Mouse (Mus musculus) MEL-GATA-1-ER (cell line): ENCODE results near the gene Bhmt2.
A peak's percentile ranks its signal among the peaks of the same experiment; 100 is the strongest.

Experiments
- DNase-seq: peaks from one replicate; pipeline ENCODE4 v3.0.0-alpha.2; 2012; ENCODE audit warnings: low read depth; ENCODE audit errors: extremely low read depth

The Bhmt2 gene

DNA sequence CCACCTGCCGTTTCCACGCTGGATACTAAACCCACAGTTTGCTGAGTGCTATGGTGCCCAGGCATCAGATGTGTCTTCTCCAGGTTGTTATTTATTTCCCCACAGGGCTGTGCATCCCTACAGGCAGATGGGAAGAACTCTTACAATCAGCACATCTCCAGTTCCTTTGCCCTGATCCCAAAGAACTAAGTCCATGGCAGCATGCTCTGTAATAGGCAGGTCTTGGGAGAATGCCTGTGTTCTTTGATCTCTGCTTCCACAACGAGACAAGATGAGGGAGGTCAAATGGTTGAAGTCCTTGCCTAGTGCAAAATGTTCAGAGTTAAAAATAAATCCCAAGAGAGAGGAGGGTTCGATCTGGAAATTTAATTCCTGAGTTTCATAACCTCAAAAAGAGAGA, 34.5 kb downstream of the Bhmt2 start:
- no peak for DNase-seq

DNA sequence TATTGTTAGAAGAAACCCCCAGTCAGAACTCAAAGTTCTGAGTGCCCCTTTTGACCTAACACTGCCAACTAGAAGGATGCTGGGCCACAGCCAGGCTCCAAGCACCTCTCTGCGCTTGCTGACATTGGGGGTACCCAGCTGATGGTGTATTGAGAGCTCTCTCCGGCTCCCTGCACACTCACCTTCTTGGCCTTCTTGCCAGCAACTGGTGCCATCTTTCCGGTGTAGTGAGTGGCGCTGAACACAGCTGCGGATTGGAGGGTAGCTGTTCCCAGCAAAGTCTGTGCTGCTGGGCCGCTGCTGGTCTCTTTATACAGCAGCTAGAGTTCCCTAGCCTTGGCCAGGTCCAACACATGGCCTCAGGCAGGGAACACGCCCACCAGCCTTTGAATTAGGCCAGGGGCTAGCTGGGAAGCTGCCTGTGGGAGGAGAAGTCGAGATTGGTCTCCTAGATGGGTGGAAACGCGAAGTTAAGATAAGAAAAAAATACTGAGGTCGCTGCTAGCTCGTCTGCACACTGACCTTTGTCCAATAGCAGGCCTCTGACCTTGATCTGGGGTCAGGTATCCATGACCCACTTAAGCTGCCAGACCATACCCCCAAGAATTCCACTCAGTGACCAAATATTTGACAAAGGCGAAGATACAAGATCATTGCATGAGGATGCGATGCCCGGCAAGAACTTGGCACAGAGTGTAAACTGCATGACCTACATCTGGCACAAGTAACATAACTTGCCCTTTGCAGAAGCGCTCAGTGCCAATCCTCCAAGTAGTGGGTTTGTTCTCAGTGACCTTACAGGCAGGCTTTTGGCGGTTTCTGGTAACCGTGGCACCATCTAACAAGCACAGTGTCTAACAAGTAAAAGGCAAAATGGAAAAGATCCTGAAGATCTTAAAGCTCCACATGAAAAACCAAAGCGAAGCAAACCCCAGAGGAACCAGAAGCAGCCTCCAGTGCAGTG, 36.5 kb downstream of the Bhmt2 start, which contains the start of gene Bhmt:
Gene Bhmt (minus strand): TSS at position 680 of the 964 bp plus-strand sequence.
- DNase-seq, result no peak

DNA sequence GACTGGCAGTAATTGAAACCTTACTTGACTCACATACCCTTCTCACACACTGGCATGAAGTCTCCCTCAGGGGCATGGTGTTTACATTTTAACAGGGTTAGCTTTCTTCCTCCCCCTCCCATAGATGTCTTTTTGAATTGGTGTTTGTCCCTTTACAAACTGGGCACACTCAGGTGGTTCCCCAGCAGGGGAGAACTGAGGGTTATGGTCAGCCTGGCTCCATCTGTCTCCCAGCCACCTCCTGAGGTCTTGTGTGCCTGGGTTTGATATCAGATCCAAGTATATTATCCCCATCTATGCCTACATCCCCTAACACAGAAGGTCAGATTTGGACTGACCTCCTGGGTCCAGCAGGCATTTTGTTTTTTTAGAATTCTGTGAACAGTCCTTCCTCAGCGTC, 37.5 kb downstream of the Bhmt2 start:
- DNase-seq, result no peak

DNA sequence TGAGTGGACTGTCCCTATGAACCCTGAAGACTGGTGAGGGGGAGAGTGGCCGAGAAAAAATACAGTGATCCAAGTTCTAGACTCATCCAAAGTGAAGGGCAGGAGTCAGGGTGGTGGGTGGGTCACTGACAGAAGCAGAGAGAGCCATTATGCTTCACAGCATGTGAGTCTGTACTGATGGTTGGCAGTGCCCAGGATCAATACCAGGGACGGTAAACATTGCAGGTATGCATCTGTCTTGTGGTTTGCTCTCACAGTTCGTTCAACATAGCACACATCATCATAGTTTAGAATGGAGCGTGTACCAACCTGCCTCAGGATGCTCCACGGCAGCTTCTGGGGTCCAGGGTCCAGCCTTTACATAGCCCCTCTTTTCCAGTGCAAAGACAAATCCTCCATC, 41.2 kb downstream of the Bhmt2 start:
- DNase-seq, result no peak

DNA sequence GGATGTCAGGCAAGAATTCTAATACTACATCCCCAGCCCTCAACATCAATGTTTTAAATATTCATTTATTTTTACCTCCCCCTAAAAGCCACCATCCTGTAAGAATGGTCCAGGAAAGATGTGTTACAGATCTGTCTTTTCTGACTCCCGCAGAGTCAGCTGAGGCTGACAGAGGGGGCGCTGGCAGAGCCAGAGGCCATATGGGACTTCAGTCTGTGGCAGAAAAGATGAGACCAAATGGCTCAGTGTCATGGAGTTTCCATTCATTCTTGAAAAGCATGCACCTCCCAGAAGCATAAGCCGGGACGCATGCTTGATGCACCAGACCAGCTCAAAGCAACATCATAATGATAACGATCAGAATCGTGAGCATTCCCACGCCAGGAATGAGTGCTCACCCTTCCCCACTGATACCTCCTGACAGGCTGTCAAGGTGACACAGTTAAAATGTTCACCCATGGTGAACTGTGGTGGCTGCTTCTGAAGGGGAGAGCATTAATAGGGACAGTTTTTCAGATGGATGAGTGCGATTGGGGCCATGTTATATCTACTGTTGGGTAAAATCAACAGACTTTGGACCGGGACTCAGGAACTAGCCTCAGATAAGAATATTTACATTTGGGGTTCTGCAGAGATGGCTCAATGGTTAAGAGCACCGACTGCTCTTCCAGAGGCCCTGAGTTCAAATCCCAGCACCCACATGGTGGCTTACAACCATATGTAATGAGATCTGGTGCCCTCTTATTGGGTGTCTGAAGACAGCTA, 43.0 kb downstream of the Bhmt2 start:
- DNase-seq, result no peak

DNA sequence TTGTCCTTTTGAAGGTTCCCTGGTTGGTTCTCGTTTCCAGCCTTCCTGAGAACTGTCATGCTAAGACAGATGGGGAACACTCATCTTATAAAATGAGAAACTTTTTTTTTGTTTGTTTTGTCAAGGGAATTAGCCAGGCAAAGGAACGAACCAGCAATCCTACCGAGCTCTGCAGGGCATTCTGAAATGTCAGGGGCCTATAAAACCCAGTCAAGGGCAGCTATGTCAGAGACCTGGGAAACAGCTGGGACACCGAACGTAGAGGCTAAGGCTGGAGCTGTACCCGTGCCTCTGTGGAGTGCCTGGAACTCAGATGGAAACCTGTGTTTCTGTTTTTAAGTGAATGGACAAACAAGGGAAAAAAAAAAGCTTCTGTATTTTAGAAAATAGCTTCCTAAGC, 45.2 kb downstream of the Bhmt2 start:
- no peak for DNase-seq

DNA sequence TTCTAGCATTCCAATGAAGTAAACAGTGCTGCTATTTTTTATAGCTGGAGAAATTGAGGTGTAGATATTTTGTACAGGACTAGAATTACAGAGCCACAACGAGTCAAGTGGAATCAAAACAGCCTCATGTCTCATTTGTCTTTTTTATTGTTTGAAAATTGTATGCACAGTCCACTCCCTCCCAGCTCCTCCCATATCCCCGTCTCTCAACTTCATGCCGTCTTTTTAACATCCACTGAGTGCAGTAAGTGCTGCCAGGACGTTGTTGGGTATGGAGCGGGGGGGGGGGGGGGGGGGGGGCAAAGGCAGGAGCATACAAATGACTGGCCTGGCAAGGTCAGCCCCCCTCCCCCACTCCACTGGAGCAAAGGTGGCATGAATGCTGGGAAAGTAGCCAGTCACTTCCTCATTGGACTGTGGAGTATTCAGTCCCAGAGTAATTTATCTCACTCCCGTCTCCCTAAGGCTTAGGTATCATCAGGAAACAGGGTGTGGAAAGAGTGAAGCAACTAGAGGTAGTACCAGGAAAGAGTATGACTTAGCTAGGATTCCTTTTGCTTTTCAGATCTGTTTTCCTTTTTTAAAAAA, 59.6 kb downstream of the Bhmt2 start:
- no peak for DNase-seq

DNA sequence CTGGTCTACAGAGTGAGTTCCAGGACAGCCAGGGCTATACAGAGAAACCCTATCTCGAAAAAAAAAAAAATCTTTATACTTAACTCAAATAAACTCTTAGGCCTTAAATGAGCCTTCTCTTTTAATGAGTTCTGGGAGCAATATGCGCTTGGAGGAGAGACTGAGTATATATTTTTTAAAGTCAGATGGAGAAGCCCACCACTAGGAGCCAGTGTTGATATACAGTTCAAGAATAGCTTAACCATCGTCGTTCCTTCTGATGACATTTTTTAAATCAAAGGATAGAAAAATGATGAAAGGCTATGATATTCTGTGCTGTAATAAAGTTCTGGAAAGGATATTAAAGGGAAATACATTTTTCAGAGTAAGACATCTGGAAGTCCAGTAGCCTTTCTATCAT, 60.3 kb downstream of the Bhmt2 start:
- no peak for DNase-seq

DNA sequence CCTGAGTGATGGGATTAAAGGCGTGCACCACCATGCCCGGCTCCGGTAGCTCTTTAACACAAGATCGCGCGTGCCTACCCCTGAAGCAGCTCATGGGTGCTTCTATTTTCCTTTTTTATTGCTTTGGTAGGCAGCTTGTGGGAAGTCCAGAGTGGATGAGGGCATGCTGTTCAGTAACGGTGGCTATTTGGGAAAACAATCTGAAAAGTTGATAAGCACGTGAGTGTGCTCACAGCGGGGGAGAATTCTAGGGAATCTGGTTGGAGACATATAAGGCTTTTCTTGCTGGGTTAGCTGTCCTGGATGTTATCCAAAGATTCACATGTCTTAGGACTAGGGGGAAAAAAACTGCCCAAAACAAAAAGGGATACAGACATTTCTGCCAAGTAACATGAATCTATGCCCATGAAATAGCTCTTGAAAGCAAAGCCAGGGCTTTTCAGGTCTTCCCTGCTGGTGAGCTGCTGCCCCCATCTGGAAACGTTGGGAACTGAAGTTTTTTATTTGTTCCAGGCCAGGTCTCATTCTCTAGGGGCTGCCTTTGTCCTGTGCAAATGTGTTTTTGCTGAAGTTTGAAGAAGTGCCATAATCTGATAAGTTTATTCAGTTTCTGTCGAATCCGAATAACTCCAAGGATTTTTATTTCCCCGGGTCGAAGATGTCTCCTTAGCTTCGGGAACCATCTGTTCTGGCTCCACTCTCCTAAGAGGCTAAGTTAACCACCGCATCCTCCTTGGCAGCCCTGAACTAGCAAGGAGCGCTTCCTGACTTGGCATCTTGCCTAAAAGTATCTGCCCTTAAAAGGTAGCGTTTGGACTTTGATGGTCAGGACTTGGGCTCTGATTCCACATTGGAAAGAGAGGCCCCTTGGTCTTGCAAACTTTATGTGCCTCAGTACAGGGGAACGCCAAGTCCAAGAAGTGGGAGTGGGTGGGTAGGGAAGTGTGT, 61.2 kb downstream of the Bhmt2 start:
- peak; percentile 39 for DNase-seq

DNA sequence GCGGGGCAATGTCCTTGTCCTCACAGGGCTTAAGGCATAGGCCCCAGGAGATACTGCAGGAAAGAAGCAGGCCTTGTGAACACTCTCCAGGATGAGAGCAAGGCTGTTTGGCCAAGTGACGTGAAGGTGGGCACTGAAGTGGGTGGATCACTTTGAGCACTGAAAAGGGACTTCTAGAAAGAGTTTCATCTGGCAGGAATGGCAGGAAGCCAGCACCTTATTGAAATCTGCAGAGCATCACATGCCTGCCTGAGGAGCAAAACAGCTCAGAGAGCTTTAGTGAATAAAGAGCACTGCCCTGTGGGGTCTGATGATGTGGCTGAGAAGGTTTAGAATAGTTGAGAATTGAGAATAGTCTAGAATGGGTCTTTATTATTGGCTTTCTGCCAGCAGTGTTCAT, 65.6 kb downstream of the Bhmt2 start:
- DNase-seq, result no peak

DNA sequence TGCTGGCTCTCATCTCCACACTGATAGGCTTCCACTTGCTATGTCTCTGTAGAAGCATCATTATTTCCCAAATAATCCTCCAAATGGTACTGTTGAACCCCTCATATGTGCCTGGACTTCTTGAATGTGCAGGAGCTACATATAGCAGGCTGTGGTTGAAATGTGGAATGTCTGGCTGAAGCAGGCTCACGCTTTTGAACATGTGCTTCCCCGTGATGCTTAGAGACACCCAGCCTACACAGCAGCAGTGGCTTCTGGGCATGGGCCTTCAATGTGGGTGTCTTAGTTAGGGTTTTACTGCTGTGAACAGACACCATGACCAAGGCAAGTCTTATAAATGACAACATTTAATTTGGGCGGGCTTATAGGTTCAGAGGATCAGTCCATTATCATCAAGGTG, 66.4 kb downstream of the Bhmt2 start:
- DNase-seq, result no peak

DNA sequence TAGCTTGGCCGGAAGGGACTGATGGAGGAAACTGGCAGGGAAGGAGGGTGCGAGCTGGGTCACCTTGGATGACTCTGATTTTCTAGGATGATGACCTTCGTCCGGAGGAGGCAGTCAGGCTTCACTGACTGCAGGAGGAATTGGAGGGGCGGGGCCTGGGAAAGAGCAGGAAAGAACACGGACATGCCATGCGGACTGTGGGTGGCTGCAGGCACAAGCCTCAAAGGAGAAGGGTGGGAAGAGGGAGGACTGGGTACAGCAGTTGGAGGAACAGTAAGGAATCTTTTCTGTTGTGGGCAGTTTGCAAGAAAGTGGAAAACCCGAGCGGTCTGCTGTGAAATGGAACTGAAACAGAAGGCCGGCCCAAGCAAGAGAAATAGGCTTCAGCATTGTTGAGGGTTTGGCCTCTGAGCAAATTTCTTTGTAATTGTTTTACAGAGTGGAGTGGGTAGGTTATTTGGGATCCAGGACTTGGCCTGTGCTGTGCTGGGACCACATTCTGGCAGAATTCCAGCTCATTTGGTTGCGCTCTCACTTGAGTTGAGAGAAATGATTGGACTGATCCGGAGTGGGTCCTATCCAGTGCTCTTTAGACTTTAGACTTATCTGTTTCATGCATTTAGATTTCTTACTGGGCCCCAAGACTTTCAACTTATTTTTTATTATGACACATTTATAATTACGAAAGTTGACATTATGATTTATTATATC, 67.1 kb downstream of the Bhmt2 start:
- DNase-seq, result no peak
